Mouse (Mus musculus): ENCODE results near the gene Uqcrc2. TPM values are rescaled to one million over a fixed set of nuclear protein-coding genes. Genes with fewer than 3 reads are reported as not detected.

Uqcrc2 gene
- polyA plus RNA-seq, 1 experiment from 2014 or later: 195 TPM

DNA sequence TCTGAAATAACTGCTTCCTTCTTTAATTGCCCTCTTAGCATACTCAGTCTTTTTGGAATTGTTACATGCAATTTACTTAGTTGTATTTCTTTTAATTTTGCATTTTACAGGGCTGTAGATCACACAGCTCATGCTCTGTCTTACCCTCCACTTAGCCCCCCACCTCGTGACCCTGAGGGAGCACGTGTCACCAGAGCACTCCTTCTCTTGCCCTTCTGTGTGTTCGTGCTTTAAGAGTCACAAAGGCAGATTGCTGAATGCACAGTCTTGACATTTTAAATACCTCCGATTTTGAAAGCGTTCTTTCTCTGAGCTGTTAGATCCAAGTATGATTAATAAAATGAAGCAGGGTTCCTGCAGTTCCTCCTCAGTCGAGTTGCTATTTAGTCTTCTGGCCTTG lies 60.2 kb downstream of the Uqcrc2 start:
- Histone ChIP-seq H3K4me3 (replicated peaks) (no peak overlapping the region), H3K36me3 (peaks cover 11% of the 10 kb centered on the region), H3K27me3 (no peaks in the 10 kb centered on the region), H3K27ac (no peak overlapping the region), H3K4me1 (replicated peaks) (peaks cover 11% of the 10 kb centered on the region; the same call in 1 of the 2 replicates), H3K9ac (replicated peaks) (0 out of 2 replicates have a peak overlapping the region, but pooled peaks have one; percentile 19), H3K9me3 (no peaks in the 10 kb centered on the region), H3K4me2 (replicated peaks) (no peak overlapping the region)
- ATAC-seq: no peak
- WGBS: 22% methylated on average over 6 of the region's 6 CpGs

DNA sequence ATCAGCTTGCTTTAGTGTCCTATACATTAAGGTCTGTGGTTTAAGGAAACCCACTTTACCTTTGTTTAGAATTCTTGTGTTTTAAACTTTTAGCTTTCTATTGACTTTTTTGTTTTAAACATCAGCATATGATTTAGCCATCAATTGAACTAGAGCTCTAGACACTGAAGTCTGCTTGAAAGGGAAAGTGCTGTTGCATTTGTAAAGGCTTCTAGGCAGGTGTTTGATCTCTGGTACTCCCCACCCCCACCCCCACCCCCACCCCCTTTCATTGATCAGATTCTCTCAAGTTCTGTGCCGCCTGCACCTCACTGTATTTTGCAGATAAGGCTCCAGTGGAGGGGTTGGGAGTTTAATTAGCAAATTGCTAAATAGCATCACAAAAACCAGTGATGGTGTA lies 60.7 kb downstream of the Uqcrc2 start:
- H3K4me1 ChIP-seq (replicated peaks): peaks cover 11% of the 10 kb centered on the region; the same call in 1 of the 2 replicates
- no peaks in the 10 kb centered on the region for H3K9me3 ChIP-seq
- H3K9ac ChIP-seq (replicated peaks): no peak overlapping the region
- no peak overlapping the region for H3K27ac ChIP-seq
- H3K4me2 ChIP-seq (replicated peaks): no peak overlapping the region
- H3K4me3 ChIP-seq (replicated peaks): no peak overlapping the region
- H3K27me3 ChIP-seq: no peaks in the 10 kb centered on the region
- 45% methylated on average over 1 of the region's 1 CpGs for WGBS
- ATAC-seq: no peak
- H3K36me3 ChIP-seq: peaks cover 11% of the 10 kb centered on the region

DNA sequence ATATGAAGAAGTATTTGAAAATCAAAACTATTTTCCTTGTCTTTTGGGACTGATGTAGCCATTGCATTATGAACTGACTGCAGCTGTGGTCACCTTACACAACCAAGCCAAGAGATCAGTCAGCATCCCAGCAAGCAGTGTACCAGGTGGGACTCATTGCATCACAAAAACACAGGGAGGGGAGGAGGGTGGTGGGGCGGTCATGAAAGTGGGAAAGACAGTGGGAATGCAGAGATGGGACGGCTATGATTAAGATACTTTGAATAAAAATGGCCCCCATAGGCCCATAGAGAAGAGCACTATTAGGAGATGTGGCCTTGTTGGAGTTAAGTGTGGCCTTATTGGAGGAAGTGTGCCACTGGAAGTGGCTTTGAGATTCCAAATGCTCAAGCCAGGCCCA lies 61.4 kb downstream of the Uqcrc2 start:
- Histone ChIP-seq H3K4me2 (replicated peaks) (no peak overlapping the region), H3K27me3 (no peaks in the 10 kb centered on the region), H3K36me3 (peaks cover 10% of the 10 kb centered on the region), H3K9me3 (no peaks in the 10 kb centered on the region), H3K4me3 (replicated peaks) (no peak overlapping the region), H3K9ac (replicated peaks) (no peak overlapping the region), H3K4me1 (replicated peaks) (peaks cover 11% of the 10 kb centered on the region; the same call in 1 of the 2 replicates), H3K27ac (no peak overlapping the region)
- 96% methylated on average over 2 of the region's 2 CpGs for WGBS
- no peak for ATAC-seq

- Histone ChIP-seq H3K4me2 (replicated peaks) (no peak overlapping the region), H3K9me3 (no peaks in the 10 kb centered on the region), H3K9ac (replicated peaks) (no peak overlapping the region), H3K4me3 (replicated peaks) (no peak overlapping the region), H3K36me3 (peaks cover 5% of the 10 kb centered on the region; the same call in 1 of the 2 replicates), H3K27me3 (no peaks in the 10 kb centered on the region), H3K4me1 (replicated peaks) (peaks cover 11% of the 10 kb centered on the region; the same call in 1 of the 2 replicates), H3K27ac (no peak overlapping the region)
- WGBS: 92% methylated on average over 6 of the region's 6 CpGs
- ATAC-seq: no peak
These were observed 64.6 kb downstream of the Uqcrc2 start for GRCm38 (mm10) chr7:120699586-120699985.

DNA sequence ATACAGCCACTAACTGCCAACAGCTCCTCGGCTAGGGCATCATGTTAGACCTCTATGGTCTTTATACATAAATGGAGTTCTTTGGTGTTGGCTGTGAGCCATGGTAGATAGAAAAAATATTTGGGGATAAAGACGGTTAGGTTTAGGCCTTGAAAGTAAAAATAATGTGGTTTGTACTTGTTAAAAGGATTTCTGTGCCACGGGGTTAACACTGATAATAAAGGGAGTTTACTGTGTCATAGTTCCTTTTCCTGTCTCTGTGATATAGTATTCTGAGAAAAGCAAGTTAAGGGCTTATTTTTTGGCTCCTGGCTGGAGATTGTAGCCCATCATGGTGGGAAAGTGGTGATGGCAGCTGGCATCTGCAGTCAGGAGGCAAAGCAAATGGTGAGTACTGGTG lies 68.9 kb downstream of the Uqcrc2 start:
- Histone ChIP-seq H3K4me2 (replicated peaks) (no peak overlapping the region), H3K9me3 (no peaks in the 10 kb centered on the region), H3K9ac (replicated peaks) (no peak overlapping the region), H3K27ac (no peak overlapping the region), H3K4me1 (replicated peaks) (0 out of 2 replicates have a peak, but pooled peaks cover 2% of the 10 kb centered on the region), H3K27me3 (no peaks in the 10 kb centered on the region), H3K36me3 (no peaks in the 10 kb centered on the region), H3K4me3 (replicated peaks) (no peak overlapping the region)
- 93% methylated on average over 3 of the region's 3 CpGs for WGBS
- ATAC-seq: no peak

Other genes with a start within 250 kb of the Uqcrc2 start
- gene Abca16, start 225.5 kb upstream of the Uqcrc2 start, polyA plus RNA-seq (2015; fragmentation: Nextera tagmentation; extraction: Ambion mirVana): not detected in 2 replicates
- 0.48 and 0.72 TPM in 2 replicates for gene Pdzd9, start 35.2 kb downstream of the Uqcrc2 start, polyA plus RNA-seq (2015; fragmentation: Nextera tagmentation; extraction: Ambion mirVana)
- gene Mosmo, start 42.4 kb downstream of the Uqcrc2 start, polyA plus RNA-seq (2015; fragmentation: Nextera tagmentation; extraction: Ambion mirVana): 13.9 and 14.9 TPM in 2 replicates
- gene Vwa3a, start 104.1 kb downstream of the Uqcrc2 start, polyA plus RNA-seq (2015; fragmentation: Nextera tagmentation; extraction: Ambion mirVana): 0.40 and 1.2 TPM in 2 replicates
- gene Gm5737, start 177.2 kb downstream of the Uqcrc2 start, polyA plus RNA-seq (2015; fragmentation: Nextera tagmentation; extraction: Ambion mirVana): not detected in 2 replicates
- gene Eef2k, start 207.7 kb downstream of the Uqcrc2 start, polyA plus RNA-seq (2015; fragmentation: Nextera tagmentation; extraction: Ambion mirVana): 23.9 and 26.4 TPM in 2 replicates